Mouse (Mus musculus) macrophage (primary cell): ENCODE results near the gene Slc25a33. TPM values are rescaled to one million over a fixed set of nuclear protein-coding genes. Genes with fewer than 3 reads are reported as not detected.

Source experiments
- H3K27ac ChIP-seq: fragments of 350-480 bp; formaldehyde crosslinking; 2 replicates; pipeline ENCODE4 v1.9.0; 2021
- H3K36me3 ChIP-seq: fragments of 350-480 bp; formaldehyde crosslinking; 2 replicates; pipeline ENCODE4 v1.9.0; 2021; ENCODE audit errors: inconsistent target
- H3K4me3 ChIP-seq: fragments of 350-480 bp; formaldehyde crosslinking; 2 replicates; pipeline ENCODE4 v1.9.0; 2021; ENCODE audit errors: inconsistent target
- H3K79me2 ChIP-seq: fragments of 350-480 bp; formaldehyde crosslinking; 2 replicates; pipeline ENCODE4 v1.9.0; 2021; ENCODE audit errors: inconsistent target
- WGBS: methylation state at CpG from one replicate; pipeline ENCODE4 v1.1.7; 2026; ENCODE audit warnings: inconsistent platforms; ENCODE audit not compliant: missing documents; 5-methylcytosine and 5-hydroxymethylcytosine counted together
- polyA plus RNA-seq: library from polyadenylated mRNA; stranded (reverse); fragments of 250-400 nt; gene quantifications from 3 replicates; pipeline ENCODE4 v1.2.4, GENCODE M21; 2018; ENCODE audit warnings: inconsistent platforms

The Slc25a33 gene
- polyA plus RNA-seq, 1 experiment from 2014 or later = 1.5 TPM

- H3K27ac ChIP-seq = no peak overlapping the region
- 94% methylated on average over 6 of the region's 6 CpGs for WGBS
- no peaks in the 10 kb centered on the region for H3K79me2 ChIP-seq
- H3K4me3 ChIP-seq = no peak overlapping the region
- H3K36me3 ChIP-seq = no peaks in the 10 kb centered on the region
Observed at GRCm38 (mm10) chr4:149800172-149800464, 26.0 kb upstream of the Slc25a33 start.

GRCm38 (mm10) chr4:149799346-149800171 is 25.5 kb upstream of the Slc25a33 start:
- Histone ChIP-seq H3K36me3 (no peaks in the 10 kb centered on the region), H3K27ac (no peak overlapping the region), H3K79me2 (no peaks in the 10 kb centered on the region), H3K4me3 (no peak overlapping the region)
- 93% methylated on average over 16 of the region's 16 CpGs for WGBS

GRCm38 (mm10) chr4:149798684-149799309 is 24.7 kb upstream of the Slc25a33 start:
- WGBS = 79% methylated on average over 6 of the region's 7 CpGs
- no peaks in the 10 kb centered on the region for H3K36me3 ChIP-seq
- H3K4me3 ChIP-seq = no peak overlapping the region
- H3K27ac ChIP-seq = no peak overlapping the region
- no peaks in the 10 kb centered on the region for H3K79me2 ChIP-seq

- no peaks in the 10 kb centered on the region for H3K79me2 ChIP-seq
- WGBS = 100% methylated on average over 2 of the region's 2 CpGs
- no peak overlapping the region for H3K4me3 ChIP-seq
- H3K27ac ChIP-seq = no peak overlapping the region
- H3K36me3 ChIP-seq = no peaks in the 10 kb centered on the region
Observed at GRCm38 (mm10) chr4:149798116-149798515, 24.0 kb upstream of the Slc25a33 start.

GRCm38 (mm10) chr4:149797220-149797610 is 23.1 kb upstream of the Slc25a33 start:
- Histone ChIP-seq H3K4me3 (no peak overlapping the region), H3K36me3 (no peaks in the 10 kb centered on the region), H3K27ac (no peak overlapping the region), H3K79me2 (no peaks in the 10 kb centered on the region)
- WGBS = 91% methylated on average over 1 of the region's 1 CpGs

- no peaks in the 10 kb centered on the region for H3K36me3 ChIP-seq
- 80% methylated on average over 14 of the region's 14 CpGs for WGBS
- no peak overlapping the region for H3K27ac ChIP-seq
- no peaks in the 10 kb centered on the region for H3K79me2 ChIP-seq
- H3K4me3 ChIP-seq = no peak overlapping the region
Observed at GRCm38 (mm10) chr4:149796567-149797219, 22.6 kb upstream of the Slc25a33 start.

- WGBS = 80% methylated on average over 7 of the region's 7 CpGs
- H3K36me3 ChIP-seq = no peaks in the 10 kb centered on the region
- no peaks in the 10 kb centered on the region for H3K79me2 ChIP-seq
- no peak overlapping the region for H3K4me3 ChIP-seq
- H3K27ac ChIP-seq = no peak overlapping the region
Observed at GRCm38 (mm10) chr4:149794966-149795477, 20.9 kb upstream of the Slc25a33 start.

GRCm38 (mm10) chr4:149794010-149794338 is 19.9 kb upstream of the Slc25a33 start:
- no peaks in the 10 kb centered on the region for H3K79me2 ChIP-seq
- H3K4me3 ChIP-seq = no peak overlapping the region
- no peak overlapping the region for H3K27ac ChIP-seq
- WGBS = 86% methylated on average over 8 of the region's 8 CpGs
- H3K36me3 ChIP-seq = no peaks in the 10 kb centered on the region

- Histone ChIP-seq H3K79me2 (no peaks in the 10 kb centered on the region), H3K4me3 (no peak overlapping the region), H3K36me3 (no peaks in the 10 kb centered on the region), H3K27ac (no peak overlapping the region)
- 53% methylated on average over 13 of the region's 13 CpGs for WGBS
Observed at GRCm38 (mm10) chr4:149793156-149794009, 19.3 kb upstream of the Slc25a33 start.

- WGBS = 11% methylated on average over 10 of the region's 10 CpGs
- H3K27ac ChIP-seq = peak overlapping the region; percentile 44
- H3K79me2 ChIP-seq = no peaks in the 10 kb centered on the region
- H3K4me3 ChIP-seq = no peak overlapping the region
- no peaks in the 10 kb centered on the region for H3K36me3 ChIP-seq
Observed at GRCm38 (mm10) chr4:149792159-149792800, 18.2 kb upstream of the Slc25a33 start.

GRCm38 (mm10) chr4:149791470-149791869 is 17.4 kb upstream of the Slc25a33 start:
- no peaks in the 10 kb centered on the region for H3K36me3 ChIP-seq
- H3K79me2 ChIP-seq = no peaks in the 10 kb centered on the region
- H3K27ac ChIP-seq = peak overlapping the region; percentile 44; the same call in 1 of the 2 replicates
- H3K4me3 ChIP-seq = no peak overlapping the region
- WGBS = 91% methylated on average over 4 of the region's 4 CpGs

GRCm38 (mm10) chr4:149790969-149791368 is 16.9 kb upstream of the Slc25a33 start:
- Histone ChIP-seq H3K4me3 (no peak overlapping the region), H3K79me2 (no peaks in the 10 kb centered on the region), H3K27ac (0 out of 2 replicates have a peak overlapping the region, but pooled peaks have one; percentile 7), H3K36me3 (no peaks in the 10 kb centered on the region)
- 100% methylated on average over 1 of the region's 2 CpGs for WGBS

GRCm38 (mm10) chr4:149790546-149790945 is 16.5 kb upstream of the Slc25a33 start:
- WGBS = 32% methylated on average over 4 of the region's 4 CpGs
- no peak overlapping the region for H3K4me3 ChIP-seq
- no peaks in the 10 kb centered on the region for H3K36me3 ChIP-seq
- H3K79me2 ChIP-seq = no peaks in the 10 kb centered on the region
- H3K27ac ChIP-seq = 0 out of 2 replicates have a peak overlapping the region, but pooled peaks have one; percentile 7
